Mouse (Mus musculus): Measurements from ENCODE around the gene Tnr. TPM values are rescaled to one million over a fixed set of nuclear protein-coding genes. Genes with fewer than 3 reads are reported as not detected.

Tnr gene
- polyA plus RNA-seq, 1 experiment: not detected

DNA sequence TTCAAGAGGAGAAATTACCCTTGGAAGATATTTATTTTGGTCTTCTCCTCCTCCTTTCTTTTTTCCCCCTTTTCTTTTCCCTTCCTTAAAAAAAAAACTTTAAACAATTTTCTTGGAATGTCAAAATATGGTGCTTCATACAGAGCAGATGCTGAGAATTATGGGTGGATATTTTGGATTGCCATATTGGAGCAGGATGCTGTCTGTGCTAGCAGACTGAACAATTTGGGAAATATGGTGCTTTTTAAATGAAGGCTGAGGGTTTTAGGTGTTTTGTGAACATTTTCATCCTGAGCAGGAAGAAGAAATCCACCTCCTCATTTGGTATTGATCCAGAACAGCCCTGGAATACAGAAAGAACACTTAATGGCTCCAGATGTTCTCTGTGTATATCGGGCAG lies 41.6 kb downstream of the Tnr start:
- Histone ChIP-seq H3K4me3 (ENCODE audit: extremely low read depth, insufficient read depth, insufficient read length) (no peak overlapping the region), H3K4me1 (ENCODE audit: control insufficient read depth, insufficient read depth, insufficient read length) (no peaks in the 10 kb centered on the region), H3K27me3 (ENCODE audit: control insufficient read depth, insufficient read depth, low read length) (no peaks in the 10 kb centered on the region), H3K27ac (ENCODE audit: insufficient read depth, low read length) (no peak overlapping the region), H3K36me3 (ENCODE audit: control insufficient read depth, insufficient read depth, low read length) (no peaks in the 10 kb centered on the region)
- DNase-seq (ENCODE audit: low read depth in 1 of 2, low spot score in 2 of 2): no peak
- no peak for TF ChIP-seq POLR2A (IDR thresholded peaks at IDR 0.05; ENCODE audit: low read depth, low read length)
- no peak for TF ChIP-seq CTCF (IDR thresholded peaks at IDR 0.05; ENCODE audit: extremely low read depth, insufficient read depth, insufficient read length, insufficient replicate concordance)
- WGBS: 97% methylated on average over 1 of the region's 1 CpGs

DNA sequence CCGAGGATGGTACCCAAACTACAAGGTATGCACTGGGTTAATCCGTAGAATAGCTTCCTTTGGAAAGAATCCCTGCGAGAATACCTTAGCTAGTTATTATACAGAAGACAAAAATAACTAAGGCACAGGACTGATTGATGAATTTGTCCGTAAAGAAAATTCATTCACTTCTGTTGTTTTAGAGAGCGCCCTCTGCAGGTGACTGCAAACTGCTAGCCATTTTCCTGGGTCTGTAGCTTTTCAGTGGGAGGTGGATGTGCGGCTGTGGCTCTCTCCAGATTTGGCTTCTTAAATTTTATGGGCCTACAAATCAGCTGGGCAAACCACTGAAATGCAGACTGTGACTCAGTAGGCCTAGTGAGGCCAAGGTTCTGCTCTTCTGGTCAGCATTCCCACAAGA lies 42.5 kb downstream of the Tnr start:
- no peak overlapping the region for H3K4me3 ChIP-seq (ENCODE audit: extremely low read depth, insufficient read depth, insufficient read length)
- TF ChIP-seq POLR2A (IDR thresholded peaks at IDR 0.05; ENCODE audit: low read depth, low read length) (no peak), CTCF (IDR thresholded peaks at IDR 0.05; ENCODE audit: extremely low read depth, insufficient read depth, insufficient read length, insufficient replicate concordance) (no peak)
- 84% methylated on average over 6 of the region's 6 CpGs for WGBS
- H3K4me1 ChIP-seq (ENCODE audit: control insufficient read depth, insufficient read depth, insufficient read length): no peaks in the 10 kb centered on the region
- H3K36me3 ChIP-seq (ENCODE audit: control insufficient read depth, insufficient read depth, low read length): no peaks in the 10 kb centered on the region
- H3K27ac ChIP-seq (ENCODE audit: insufficient read depth, low read length): no peak overlapping the region
- H3K27me3 ChIP-seq (ENCODE audit: control insufficient read depth, insufficient read depth, low read length): no peaks in the 10 kb centered on the region
- DNase-seq (ENCODE audit: low read depth in 1 of 2, low spot score in 2 of 2): no peak

DNA sequence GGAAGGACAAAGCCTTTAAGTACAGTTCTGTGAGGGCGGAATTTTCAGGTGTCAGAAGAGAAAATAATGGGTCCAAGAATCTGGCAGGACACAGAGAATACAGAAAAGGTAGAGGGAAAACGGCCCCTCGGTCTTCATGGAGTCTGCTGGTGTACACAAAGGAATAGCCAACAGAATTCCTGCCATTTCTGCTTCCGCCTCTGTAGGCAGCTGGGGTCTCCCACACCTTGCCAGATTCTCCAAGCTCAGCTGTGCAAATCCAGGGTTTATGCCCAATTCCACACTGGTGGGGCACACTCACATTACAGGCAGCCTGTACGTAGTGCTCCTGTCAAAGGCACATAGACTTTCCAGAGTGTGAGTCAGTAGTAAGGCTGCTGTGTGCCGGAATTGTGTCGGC lies 43.6 kb downstream of the Tnr start:
- no peaks in the 10 kb centered on the region for H3K36me3 ChIP-seq (ENCODE audit: control insufficient read depth, insufficient read depth, low read length)
- TF ChIP-seq POLR2A (IDR thresholded peaks at IDR 0.05; ENCODE audit: low read depth, low read length) (no peak), CTCF (IDR thresholded peaks at IDR 0.05; ENCODE audit: extremely low read depth, insufficient read depth, insufficient read length, insufficient replicate concordance) (no peak)
- WGBS: 79% methylated on average over 7 of the region's 7 CpGs
- no peak for DNase-seq (ENCODE audit: low read depth in 1 of 2, low spot score in 2 of 2)
- H3K4me1 ChIP-seq (ENCODE audit: control insufficient read depth, insufficient read depth, insufficient read length): no peaks in the 10 kb centered on the region
- no peak overlapping the region for H3K4me3 ChIP-seq (ENCODE audit: extremely low read depth, insufficient read depth, insufficient read length)
- no peak overlapping the region for H3K27ac ChIP-seq (ENCODE audit: insufficient read depth, low read length)
- H3K27me3 ChIP-seq (ENCODE audit: control insufficient read depth, insufficient read depth, low read length): no peaks in the 10 kb centered on the region

DNA sequence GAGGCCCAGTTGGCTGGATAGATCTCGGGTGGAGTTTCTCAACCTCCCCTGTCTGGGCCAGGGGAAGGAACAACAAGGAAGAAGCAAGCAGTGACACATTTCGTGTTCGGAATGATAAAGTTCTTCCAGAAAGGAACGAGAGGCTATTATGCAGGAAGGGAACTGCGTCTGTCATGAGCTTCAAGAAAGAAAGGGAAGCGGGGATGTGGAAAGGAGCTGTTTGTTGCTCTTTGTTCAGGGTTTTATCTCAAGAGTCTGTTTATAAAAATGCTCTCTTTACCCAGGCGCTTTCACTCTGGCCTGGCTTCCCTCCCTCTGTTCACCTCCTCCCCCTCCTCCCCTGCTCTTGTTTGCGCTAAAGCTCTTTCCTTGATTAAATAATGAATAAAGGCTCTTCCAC lies 46.7 kb downstream of the Tnr start:
- WGBS: 41% methylated on average over 8 of the region's 8 CpGs
- no peak for DNase-seq (ENCODE audit: low read depth in 1 of 2, low spot score in 2 of 2)
- Histone ChIP-seq H3K27ac (ENCODE audit: insufficient read depth, low read length) (no peak overlapping the region), H3K27me3 (ENCODE audit: control insufficient read depth, insufficient read depth, low read length) (no peaks in the 10 kb centered on the region), H3K4me1 (ENCODE audit: control insufficient read depth, insufficient read depth, insufficient read length) (no peaks in the 10 kb centered on the region), H3K4me3 (ENCODE audit: extremely low read depth, insufficient read depth, insufficient read length) (no peak overlapping the region), H3K36me3 (ENCODE audit: control insufficient read depth, insufficient read depth, low read length) (no peaks in the 10 kb centered on the region)
- TF ChIP-seq CTCF (IDR thresholded peaks at IDR 0.05; ENCODE audit: extremely low read depth, insufficient read depth, insufficient read length, insufficient replicate concordance): no peak
- TF ChIP-seq POLR2A (IDR thresholded peaks at IDR 0.05; ENCODE audit: low read depth, low read length): no peak

DNA sequence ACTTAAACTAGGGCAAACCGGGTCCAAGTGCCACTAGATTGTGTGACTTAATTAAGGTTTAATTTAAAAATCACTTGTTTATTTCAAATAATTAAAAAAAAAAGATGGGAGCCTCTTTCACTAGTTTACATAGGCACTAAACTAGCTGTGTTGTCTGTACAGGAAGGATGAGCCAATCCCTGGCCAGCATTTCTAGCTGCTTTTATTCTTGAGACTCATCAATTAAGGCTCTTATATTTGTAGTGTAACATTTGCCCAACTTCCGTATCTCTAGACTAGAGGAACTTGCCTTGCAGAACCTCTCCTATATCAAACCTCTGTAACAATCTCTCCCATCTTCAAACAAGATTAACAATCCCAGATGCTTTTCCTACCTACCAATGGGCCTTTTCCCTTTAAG lies 47.3 kb downstream of the Tnr start:
- 69% methylated on average over 2 of the region's 2 CpGs for WGBS
- Histone ChIP-seq H3K27ac (ENCODE audit: insufficient read depth, low read length) (no peak overlapping the region), H3K4me1 (ENCODE audit: control insufficient read depth, insufficient read depth, insufficient read length) (no peaks in the 10 kb centered on the region), H3K4me3 (ENCODE audit: extremely low read depth, insufficient read depth, insufficient read length) (no peak overlapping the region), H3K27me3 (ENCODE audit: control insufficient read depth, insufficient read depth, low read length) (no peaks in the 10 kb centered on the region), H3K36me3 (ENCODE audit: control insufficient read depth, insufficient read depth, low read length) (no peaks in the 10 kb centered on the region)
- TF ChIP-seq POLR2A (IDR thresholded peaks at IDR 0.05; ENCODE audit: low read depth, low read length) (no peak), CTCF (IDR thresholded peaks at IDR 0.05; ENCODE audit: extremely low read depth, insufficient read depth, insufficient read length, insufficient replicate concordance) (no peak)
- DNase-seq (ENCODE audit: low read depth in 1 of 2, low spot score in 2 of 2): no peak

DNA sequence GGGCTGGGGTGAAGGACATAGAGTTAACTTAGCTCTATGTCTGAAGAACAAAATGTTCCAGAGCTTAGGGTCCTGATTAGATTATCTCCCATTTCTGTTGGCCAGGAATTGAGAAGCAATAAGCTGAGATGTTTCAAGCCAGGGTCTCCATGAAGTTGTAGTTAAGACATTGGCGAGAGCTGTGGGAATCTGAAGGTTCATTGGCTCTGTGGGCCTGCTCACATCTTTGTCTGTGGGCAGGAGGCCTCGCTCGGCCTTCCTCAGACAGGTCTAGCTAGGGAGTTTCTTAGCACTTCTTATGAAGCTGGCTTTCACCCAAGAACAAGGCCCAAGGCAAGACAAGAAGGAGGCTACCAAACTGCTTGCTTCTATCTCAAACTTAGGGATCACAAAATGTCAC lies 48.4 kb downstream of the Tnr start:
- no peak for TF ChIP-seq POLR2A (IDR thresholded peaks at IDR 0.05; ENCODE audit: low read depth, low read length)
- TF ChIP-seq CTCF (IDR thresholded peaks at IDR 0.05; ENCODE audit: extremely low read depth, insufficient read depth, insufficient read length, insufficient replicate concordance): no peak
- H3K4me1 ChIP-seq (ENCODE audit: control insufficient read depth, insufficient read depth, insufficient read length): no peaks in the 10 kb centered on the region
- no peak overlapping the region for H3K4me3 ChIP-seq (ENCODE audit: extremely low read depth, insufficient read depth, insufficient read length)
- H3K27ac ChIP-seq (ENCODE audit: insufficient read depth, low read length): no peak overlapping the region
- WGBS: 82% methylated on average over 3 of the region's 3 CpGs
- no peaks in the 10 kb centered on the region for H3K36me3 ChIP-seq (ENCODE audit: control insufficient read depth, insufficient read depth, low read length)
- H3K27me3 ChIP-seq (ENCODE audit: control insufficient read depth, insufficient read depth, low read length): no peaks in the 10 kb centered on the region
- DNase-seq (ENCODE audit: low read depth in 1 of 2, low spot score in 2 of 2): no peak

DNA sequence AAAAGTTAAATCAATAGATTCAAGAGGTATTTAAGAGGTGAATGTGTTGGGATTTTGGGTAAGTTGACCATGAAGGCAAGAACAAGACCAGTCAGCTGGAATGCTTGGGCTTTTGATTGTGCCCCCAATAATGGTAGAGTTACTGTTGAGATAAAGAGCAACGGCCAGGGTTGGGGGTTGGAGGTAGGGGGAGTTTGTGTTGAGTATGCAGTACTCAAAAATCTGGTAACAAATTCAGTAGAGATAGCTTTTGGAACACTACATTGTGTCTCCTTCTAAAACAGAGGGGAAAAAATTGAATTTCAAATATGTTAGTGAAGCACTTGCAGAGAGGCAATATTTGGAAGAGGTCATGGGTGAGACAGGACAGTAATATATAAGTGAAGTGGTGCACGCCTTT lies 49.5 kb downstream of the Tnr start:
- Histone ChIP-seq H3K27me3 (ENCODE audit: control insufficient read depth, insufficient read depth, low read length) (no peaks in the 10 kb centered on the region), H3K4me3 (ENCODE audit: extremely low read depth, insufficient read depth, insufficient read length) (no peak overlapping the region), H3K36me3 (ENCODE audit: control insufficient read depth, insufficient read depth, low read length) (no peaks in the 10 kb centered on the region), H3K27ac (ENCODE audit: insufficient read depth, low read length) (no peak overlapping the region), H3K4me1 (ENCODE audit: control insufficient read depth, insufficient read depth, insufficient read length) (no peaks in the 10 kb centered on the region)
- 82% methylated on average over 2 of the region's 2 CpGs for WGBS
- TF ChIP-seq CTCF (IDR thresholded peaks at IDR 0.05; ENCODE audit: extremely low read depth, insufficient read depth, insufficient read length, insufficient replicate concordance) (no peak), POLR2A (IDR thresholded peaks at IDR 0.05; ENCODE audit: low read depth, low read length) (no peak)
- DNase-seq (ENCODE audit: low read depth in 1 of 2, low spot score in 2 of 2): no peak
